Mouse (Mus musculus): ENCODE measurements at regions not wholly inside any gene's neighbourhood (a gene's known extent, or its start where the extent isn't known, plus 50 kb on each side); places are given as distances from the start of the nearest gene placed in this dataset.
"Not testable (repeated sequence)": the region's sequence is repeated elsewhere in the genome, so short reads cannot be mapped to it uniquely, and the experiment has no call there.

GRCm38 (mm10) chr13:115911524-115912459 lies 397.7 kb downstream of the Isl1 start:
- no peak for DNase-seq

- no peak for DNase-seq
Observed at GRCm38 (mm10) chr13:115910866-115911449, 398.5 kb downstream of the Isl1 start.

GRCm38 (mm10) chr13:115880616-115881015 lies 428.9 kb downstream of the Isl1 start:
- DNase-seq = no peak

- DNase-seq = no peak
Observed at GRCm38 (mm10) chr13:115860480-115860879, 449.0 kb downstream of the Isl1 start.

- DNase-seq = no peak
Observed at GRCm38 (mm10) chr13:115856632-115857031, 452.9 kb downstream of the Isl1 start.

GRCm38 (mm10) chr13:115852689-115853356 lies 456.7 kb downstream of the Isl1 start:
- DNase-seq = no peak

GRCm38 (mm10) chr13:115843121-115843520 lies 466.4 kb downstream of the Isl1 start:
- no peak for DNase-seq

- no peak for DNase-seq
Observed at GRCm38 (mm10) chr13:115836203-115836768, 473.2 kb downstream of the Isl1 start.

GRCm38 (mm10) chr13:115825191-115825590 lies 484.3 kb downstream of the Isl1 start:
- no peak for DNase-seq

- DNase-seq = no peak
Observed at GRCm38 (mm10) chr13:115822527-115822926, 487.0 kb downstream of the Isl1 start.

- DNase-seq = no peak
Observed at GRCm38 (mm10) chr13:115814211-115814610, 495.3 kb downstream of the Isl1 start.

- DNase-seq = no peak
Observed at GRCm38 (mm10) chr13:115799294-115799693, 510.2 kb downstream of the Isl1 start.

GRCm38 (mm10) chr13:115751271-115751670 lies 558.2 kb downstream of the Isl1 start:
- no peak for DNase-seq

- not testable (repeated sequence) for DNase-seq
Observed at GRCm38 (mm10) chr13:115742080-115742479, 567.4 kb downstream of the Isl1 start.

GRCm38 (mm10) chr13:115727986-115728385 lies 581.5 kb downstream of the Isl1 start:
- no peak for DNase-seq

- DNase-seq = no peak
Observed at GRCm38 (mm10) chr13:115725356-115725952, 584.0 kb downstream of the Isl1 start.

GRCm38 (mm10) chr13:115719276-115719675 lies 590.2 kb downstream of the Isl1 start:
- no peak for DNase-seq

- no peak for DNase-seq
Observed at GRCm38 (mm10) chr13:115718859-115719258, 590.6 kb downstream of the Isl1 start.

- no peak for DNase-seq
Observed at GRCm38 (mm10) chr13:115696197-115696596, 594.4 kb upstream of the Itga1 start.

GRCm38 (mm10) chr13:115687426-115687825 lies 585.7 kb upstream of the Itga1 start:
- no peak for DNase-seq

- DNase-seq = no peak
Observed at GRCm38 (mm10) chr13:115679591-115679990, 577.8 kb upstream of the Itga1 start.

- no peak for DNase-seq
Observed at GRCm38 (mm10) chr13:115676836-115677235, 575.1 kb upstream of the Itga1 start.

GRCm38 (mm10) chr13:115673729-115674128 lies 572.0 kb upstream of the Itga1 start:
- no peak for DNase-seq
